Mouse (Mus musculus): ENCODE measurements around the gene Adk. TPM values are rescaled to one million over a fixed set of nuclear protein-coding genes. Genes with fewer than 3 reads are reported as not detected.

Gene Adk
- polyA plus RNA-seq, 1 experiment from 2014 or later: 112 TPM

- Histone ChIP-seq H3K9me3 (ENCODE audit: control insufficient read depth, low read length) (no peaks in the 10 kb centered on the region), H3K9ac (ENCODE audit: low read length) (no peak overlapping the region), H3K27me3 (ENCODE audit: control insufficient read depth, insufficient read depth, low read length) (no peaks in the 10 kb centered on the region), H3K4me1 (ENCODE audit: control insufficient read depth, insufficient read depth, low read length) (no peaks in the 10 kb centered on the region), H3K4me3 (ENCODE audit: low read depth, low read length) (no peak overlapping the region), H3K27ac (ENCODE audit: low read depth, low read length) (no peak overlapping the region), H3K4me2 (no peak overlapping the region), H3K36me3 (ENCODE audit: control insufficient read depth, insufficient read depth, low read length) (no peaks in the 10 kb centered on the region)
- DNase-seq (ENCODE audit: low spot score, missing footprints) (no peak), ATAC-seq (ENCODE audit: low FRiP score) (no peak)
- 86% methylated on average over 6 of the region's 6 CpGs for WGBS
Measured at GRCm38 (mm10) chr14:21178356-21178755, 126.0 kb downstream of the Adk start.

DNA sequence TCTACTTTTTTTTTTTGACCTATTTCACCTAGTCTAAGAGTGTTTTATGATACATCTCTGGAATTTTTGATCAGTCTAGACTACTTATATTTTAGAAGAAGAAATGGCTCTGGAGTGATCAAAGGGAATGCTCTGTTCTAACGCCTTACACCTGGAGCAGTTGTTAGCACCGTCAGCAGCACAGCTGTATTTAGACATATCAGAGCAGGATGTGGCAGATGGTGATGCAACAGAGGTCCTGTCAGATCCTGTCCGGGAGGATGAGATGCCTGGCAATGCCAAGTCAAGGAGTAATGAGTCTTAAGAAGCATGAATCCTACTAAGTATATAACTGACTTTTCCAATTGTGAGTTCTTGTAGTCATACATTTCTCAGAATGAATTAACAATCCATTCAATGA is 128.7 kb downstream of the Adk start:
- 87% methylated on average over 3 of the region's 3 CpGs for WGBS
- Histone ChIP-seq H3K4me2 (no peak overlapping the region), H3K4me1 (ENCODE audit: control insufficient read depth, insufficient read depth, low read length) (no peaks in the 10 kb centered on the region), H3K27ac (ENCODE audit: low read depth, low read length) (no peak overlapping the region), H3K9me3 (ENCODE audit: control insufficient read depth, low read length) (no peaks in the 10 kb centered on the region), H3K4me3 (ENCODE audit: low read depth, low read length) (no peak overlapping the region), H3K36me3 (ENCODE audit: control insufficient read depth, insufficient read depth, low read length) (no peaks in the 10 kb centered on the region), H3K9ac (ENCODE audit: low read length) (no peak overlapping the region), H3K27me3 (ENCODE audit: control insufficient read depth, insufficient read depth, low read length) (no peaks in the 10 kb centered on the region)
- ATAC-seq (ENCODE audit: low FRiP score) (no peak), DNase-seq (ENCODE audit: low spot score, missing footprints) (no peak)

DNA sequence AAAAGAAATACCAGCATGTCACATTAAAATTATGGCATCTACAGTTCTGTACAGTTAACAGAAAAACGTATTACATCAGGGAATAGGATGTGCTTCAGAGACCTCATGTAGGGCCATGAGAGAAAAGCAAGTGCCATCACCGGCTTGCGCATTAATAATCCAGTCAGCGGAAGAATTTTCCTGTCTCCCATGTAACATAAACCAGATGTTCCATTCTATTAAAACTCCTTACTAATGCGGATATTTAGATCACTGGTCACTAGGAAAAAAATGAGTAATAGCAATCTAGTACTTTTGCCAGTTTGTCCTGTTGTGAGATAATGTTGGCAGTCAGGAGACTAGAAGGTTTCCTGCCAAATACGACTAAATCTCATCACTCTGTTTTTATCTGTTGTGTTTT is 139.6 kb downstream of the Adk start:
- Histone ChIP-seq H3K9ac (ENCODE audit: low read length) (no peak overlapping the region), H3K27me3 (ENCODE audit: control insufficient read depth, insufficient read depth, low read length) (no peaks in the 10 kb centered on the region), H3K36me3 (ENCODE audit: control insufficient read depth, insufficient read depth, low read length) (no peaks in the 10 kb centered on the region), H3K9me3 (ENCODE audit: control insufficient read depth, low read length) (no peaks in the 10 kb centered on the region), H3K4me1 (ENCODE audit: control insufficient read depth, insufficient read depth, low read length) (no peaks in the 10 kb centered on the region), H3K27ac (ENCODE audit: low read depth, low read length) (no peak overlapping the region), H3K4me2 (no peak overlapping the region), H3K4me3 (ENCODE audit: low read depth, low read length) (no peak overlapping the region)
- WGBS: 93% methylated on average over 6 of the region's 6 CpGs
- ATAC-seq (ENCODE audit: low FRiP score) (no peak), DNase-seq (ENCODE audit: low spot score, missing footprints) (peak; percentile 41)

GRCm38 (mm10) chr14:21192749-21193148 is 140.4 kb downstream of the Adk start:
- DNase-seq (ENCODE audit: low spot score, missing footprints): peak; percentile 41

DNA sequence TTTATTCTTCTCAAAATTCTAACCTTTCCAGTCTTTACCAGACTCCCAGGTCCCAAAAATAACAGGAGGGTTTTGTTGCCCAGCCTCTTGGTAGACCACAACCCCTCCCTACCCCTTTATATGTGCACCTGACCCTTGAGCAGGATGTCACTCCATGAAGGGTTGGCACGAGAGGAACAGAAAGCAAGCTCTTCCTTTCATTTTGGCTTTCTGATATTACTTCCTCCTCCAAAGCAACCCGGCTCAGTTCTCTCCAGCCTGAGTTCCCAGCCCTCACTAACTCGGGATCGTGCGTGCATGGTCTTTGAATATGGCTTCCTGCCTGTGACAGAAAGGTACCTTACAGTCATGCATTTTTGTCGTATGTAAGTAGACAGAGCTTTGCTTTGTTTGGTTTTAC is 142.0 kb downstream of the Adk start:
- no peaks in the 10 kb centered on the region for H3K36me3 ChIP-seq (ENCODE audit: control insufficient read depth, insufficient read depth, low read length)
- no peak overlapping the region for H3K27ac ChIP-seq (ENCODE audit: low read depth, low read length)
- 85% methylated on average over 6 of the region's 6 CpGs for WGBS
- H3K9ac ChIP-seq (ENCODE audit: low read length): no peak overlapping the region
- no peaks in the 10 kb centered on the region for H3K4me1 ChIP-seq (ENCODE audit: control insufficient read depth, insufficient read depth, low read length)
- H3K4me3 ChIP-seq (ENCODE audit: low read depth, low read length): no peak overlapping the region
- no peak for ATAC-seq (ENCODE audit: low FRiP score)
- H3K27me3 ChIP-seq (ENCODE audit: control insufficient read depth, insufficient read depth, low read length): no peaks in the 10 kb centered on the region
- H3K4me2 ChIP-seq: no peak overlapping the region
- DNase-seq (ENCODE audit: low spot score, missing footprints): peak; percentile 56
- H3K9me3 ChIP-seq (ENCODE audit: control insufficient read depth, low read length): no peaks in the 10 kb centered on the region

More at GRCm38 (mm10) chr14:21192749-21193148, 140.4 kb downstream of the Adk start:
- Histone ChIP-seq H3K9me3 (ENCODE audit: control insufficient read depth, low read length) (no peaks in the 10 kb centered on the region), H3K27me3 (ENCODE audit: control insufficient read depth, insufficient read depth, low read length) (no peaks in the 10 kb centered on the region), H3K36me3 (ENCODE audit: control insufficient read depth, insufficient read depth, low read length) (no peaks in the 10 kb centered on the region), H3K4me1 (ENCODE audit: control insufficient read depth, insufficient read depth, low read length) (no peaks in the 10 kb centered on the region), H3K4me2 (no peak overlapping the region), H3K27ac (ENCODE audit: low read depth, low read length) (no peak overlapping the region), H3K9ac (ENCODE audit: low read length) (no peak overlapping the region), H3K4me3 (ENCODE audit: low read depth, low read length) (no peak overlapping the region)
- 93% methylated on average over 3 of the region's 3 CpGs for WGBS
- no peak for ATAC-seq (ENCODE audit: low FRiP score)

- H3K4me3 ChIP-seq (ENCODE audit: low read depth, low read length): no peak overlapping the region
- H3K4me2 ChIP-seq: no peak overlapping the region
- H3K27ac ChIP-seq (ENCODE audit: low read depth, low read length): no peak overlapping the region
- ATAC-seq (ENCODE audit: low FRiP score) (no peak), DNase-seq (ENCODE audit: low spot score, missing footprints) (peak; percentile 33)
- H3K9me3 ChIP-seq (ENCODE audit: control insufficient read depth, low read length): no peaks in the 10 kb centered on the region
- H3K9ac ChIP-seq (ENCODE audit: low read length): no peak overlapping the region
- no peaks in the 10 kb centered on the region for H3K27me3 ChIP-seq (ENCODE audit: control insufficient read depth, insufficient read depth, low read length)
- H3K4me1 ChIP-seq (ENCODE audit: control insufficient read depth, insufficient read depth, low read length): no peaks in the 10 kb centered on the region
- no peaks in the 10 kb centered on the region for H3K36me3 ChIP-seq (ENCODE audit: control insufficient read depth, insufficient read depth, low read length)
- 95% methylated on average over 3 of the region's 3 CpGs for WGBS
Measured at GRCm38 (mm10) chr14:21200850-21201249, 148.5 kb downstream of the Adk start.

DNA sequence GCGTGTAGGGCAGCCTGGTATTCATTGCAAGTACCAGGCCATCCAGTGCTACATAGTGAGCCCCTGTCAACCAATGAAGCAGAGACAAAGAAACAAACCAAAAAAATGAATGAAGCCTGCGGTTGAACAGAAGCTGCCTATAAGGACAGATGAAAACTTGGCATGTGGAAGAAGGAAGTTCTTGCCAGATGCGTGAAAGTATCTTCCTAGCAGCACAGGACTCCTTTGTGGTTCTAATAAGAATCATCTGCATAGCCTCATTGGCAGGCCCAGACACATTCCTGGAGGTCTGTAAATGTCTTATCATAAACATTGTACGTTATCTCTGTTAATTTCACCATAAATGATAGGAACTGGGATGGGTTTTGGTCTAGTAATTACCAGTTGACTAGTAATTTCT is 154.1 kb downstream of the Adk start:
- no peak for ATAC-seq (ENCODE audit: low FRiP score)
- Histone ChIP-seq H3K9me3 (ENCODE audit: control insufficient read depth, low read length) (no peaks in the 10 kb centered on the region), H3K27me3 (ENCODE audit: control insufficient read depth, insufficient read depth, low read length) (no peaks in the 10 kb centered on the region), H3K27ac (ENCODE audit: low read depth, low read length) (no peak overlapping the region), H3K4me3 (ENCODE audit: low read depth, low read length) (no peak overlapping the region), H3K9ac (ENCODE audit: low read length) (no peak overlapping the region), H3K4me2 (no peak overlapping the region), H3K4me1 (ENCODE audit: control insufficient read depth, insufficient read depth, low read length) (no peaks in the 10 kb centered on the region), H3K36me3 (ENCODE audit: control insufficient read depth, insufficient read depth, low read length) (no peaks in the 10 kb centered on the region)
- DNase-seq (ENCODE audit: low spot score, missing footprints): peak; percentile 62
- 92% methylated on average over 4 of the region's 4 CpGs for WGBS

- Histone ChIP-seq H3K36me3 (ENCODE audit: control insufficient read depth, insufficient read depth, low read length) (no peaks in the 10 kb centered on the region), H3K4me3 (ENCODE audit: low read depth, low read length) (no peak overlapping the region), H3K4me2 (no peak overlapping the region), H3K9me3 (ENCODE audit: control insufficient read depth, low read length) (no peaks in the 10 kb centered on the region), H3K27ac (ENCODE audit: low read depth, low read length) (no peak overlapping the region), H3K4me1 (ENCODE audit: control insufficient read depth, insufficient read depth, low read length) (no peaks in the 10 kb centered on the region; the same call in 1 of the 2 replicates), H3K9ac (ENCODE audit: low read length) (no peak overlapping the region), H3K27me3 (ENCODE audit: control insufficient read depth, insufficient read depth, low read length) (no peaks in the 10 kb centered on the region)
- WGBS: 80% methylated on average over 5 of the region's 5 CpGs
- DNase-seq (ENCODE audit: low spot score, missing footprints) (no peak), ATAC-seq (ENCODE audit: low FRiP score) (no peak)
Measured at GRCm38 (mm10) chr14:21221574-21222138, 169.3 kb downstream of the Adk start.

GRCm38 (mm10) chr14:21222206-21222605 is 169.8 kb downstream of the Adk start:
- no peak for DNase-seq (ENCODE audit: low spot score, missing footprints)

More at GRCm38 (mm10) chr14:21222206-21222605, 169.8 kb downstream of the Adk start:
- ATAC-seq (ENCODE audit: low FRiP score): no peak
- H3K4me3 ChIP-seq (ENCODE audit: low read depth, low read length): no peak overlapping the region
- 64% methylated on average over 3 of the region's 3 CpGs for WGBS
- H3K4me2 ChIP-seq: no peak overlapping the region
- no peaks in the 10 kb centered on the region; the same call in 1 of the 2 replicates for H3K4me1 ChIP-seq (ENCODE audit: control insufficient read depth, insufficient read depth, low read length)
- H3K27me3 ChIP-seq (ENCODE audit: control insufficient read depth, insufficient read depth, low read length): no peaks in the 10 kb centered on the region
- H3K9me3 ChIP-seq (ENCODE audit: control insufficient read depth, low read length): no peaks in the 10 kb centered on the region
- no peaks in the 10 kb centered on the region for H3K36me3 ChIP-seq (ENCODE audit: control insufficient read depth, insufficient read depth, low read length)
- no peak overlapping the region for H3K27ac ChIP-seq (ENCODE audit: low read depth, low read length)
- no peak overlapping the region for H3K9ac ChIP-seq (ENCODE audit: low read length)

Data from midbrain, embryonic 11.5 days (tissue).